Mouse (Mus musculus) CH12.LX (cell line): ENCODE measurements around the gene Arhgef3. TPM values are rescaled to one million over a fixed set of nuclear protein-coding genes. Genes with fewer than 3 reads are reported as not detected.

Experiments
- DNase-seq: peaks from one replicate; pipeline ENCODE4 v3.0.0-alpha.2; 2013; ENCODE audit errors: extremely low read depth
- H3K27ac ChIP-seq: 2 replicates; pipeline ENCODE4 v1.5.1; 2012; ENCODE audit warnings: low read depth, mild to moderate bottlenecking, control low read depth, moderate library complexity; ENCODE audit not compliant: insufficient read depth
- H3K27me3 ChIP-seq: replicated peaks from 2 replicates; pipeline ENCODE3; 2012; ENCODE audit warnings: inconsistent platforms
- H3K36me3 ChIP-seq, 2 experiments: replicated peaks in 1 of 2; 2 replicates each; pipeline versions ENCODE3 to v1.6.1; 2012; ENCODE audit warnings: inconsistent platforms in 1 of 2, low read length in 1 of 2, mild to moderate bottlenecking in 1 of 2, mixed read lengths in 1 of 2, moderate library complexity in 1 of 2; ENCODE audit not compliant: control insufficient read depth in 1 of 2, insufficient read depth in 1 of 2
- H3K4me1 ChIP-seq, 2 experiments: 2 replicates each; pipeline ENCODE4 v1.6.1; 2012; ENCODE audit warnings: inconsistent platforms in 1 of 2, moderate library complexity in 1 of 2; ENCODE audit not compliant: insufficient read depth in 2 of 2, control insufficient read depth in 1 of 2
- H3K4me2 ChIP-seq: 2 replicates; pipeline ENCODE4 v1.6.1; 2012; ENCODE audit warnings: low read depth, mild to moderate bottlenecking, control low read depth; ENCODE audit not compliant: poor library complexity, insufficient read depth, severe bottlenecking
- H3K4me3 ChIP-seq, 3 experiments: fragments of 150-350 bp in 1 of 3; sonication (generic) in 1 of 3; replicated peaks in 1 of 3; 2 replicates each; pipeline versions ENCODE3 to v1.5.1; 2011 to 2012; ENCODE audit warnings: low read depth in 2 of 3, low read length in 2 of 3, mild to moderate bottlenecking in 2 of 3, moderate library complexity in 2 of 3, control low read depth in 1 of 3, improper control_type of control experiment in 1 of 3, inconsistent platforms in 1 of 3, mixed read lengths in 1 of 3; ENCODE audit not compliant: poor library complexity in 1 of 3
- H3K79me2 ChIP-seq: replicated peaks from 2 replicates; pipeline ENCODE4 v1.6.1; 2012; ENCODE audit warnings: mild to moderate bottlenecking, moderate library complexity; ENCODE audit not compliant: control insufficient read depth, poor library complexity, insufficient read depth, severe bottlenecking; ENCODE audit errors: extremely low read depth
- H3K9ac ChIP-seq: 2 replicates; pipeline ENCODE4 v1.6.1; 2012; ENCODE audit warnings: low read depth, mild to moderate bottlenecking, control low read depth, moderate library complexity; ENCODE audit not compliant: insufficient read depth
- H3K9me3 ChIP-seq: replicated peaks from 2 replicates; pipeline ENCODE3; 2012; ENCODE audit warnings: low read length, inconsistent platforms, mixed read lengths
- BHLHE40 ChIP-seq: IDR thresholded peaks from 2 replicates; pipeline ENCODE4 v1.6.1; 2011; ENCODE audit warnings: mild to moderate bottlenecking, low read depth, low read length, improper control_type of control experiment
- E2F4 ChIP-seq: IDR thresholded peaks from 2 replicates; pipeline ENCODE4 v1.6.1; 2011; ENCODE audit warnings: low read depth, low read length, improper control_type of control experiment; ENCODE audit not compliant: insufficient replicate concordance
- ELF1 ChIP-seq: IDR thresholded peaks from 2 replicates; pipeline ENCODE4 v1.6.1; 2014; ENCODE audit warnings: low read depth, mild to moderate bottlenecking, inconsistent platforms, low read length, improper control_type of control experiment
- GABPA ChIP-seq: IDR thresholded peaks from 2 replicates; pipeline ENCODE4 v1.6.1; 2012; ENCODE audit warnings: low read depth, low read length, improper control_type of control experiment, inconsistent platforms; ENCODE audit not compliant: insufficient replicate concordance
- JUN ChIP-seq: IDR thresholded peaks from 2 replicates; pipeline ENCODE4 v1.6.1; 2011; ENCODE audit warnings: low read depth, mild to moderate bottlenecking, low read length, improper control_type of control experiment, moderate library complexity; ENCODE audit not compliant: insufficient read depth
- MAFK ChIP-seq: IDR thresholded peaks from 2 replicates; pipeline ENCODE4 v1.6.1; 2011; ENCODE audit warnings: low read length, improper control_type of control experiment; ENCODE audit not compliant: insufficient replicate concordance
- MXI1 ChIP-seq: IDR thresholded peaks from 2 replicates; pipeline ENCODE4 v1.6.1; 2011; ENCODE audit warnings: mild to moderate bottlenecking, low read depth, low read length, improper control_type of control experiment
- MYC ChIP-seq: IDR thresholded peaks from 2 replicates; pipeline ENCODE4 v1.6.1; 2011; ENCODE audit warnings: low read depth, mild to moderate bottlenecking, improper control_type of control experiment, low read length
- NRF1 ChIP-seq: IDR thresholded peaks from 2 replicates; pipeline ENCODE4 v1.6.1; 2014; ENCODE audit warnings: low read depth, mild to moderate bottlenecking, inconsistent platforms, low read length, improper control_type of control experiment, moderate library complexity
- PAX5 ChIP-seq: IDR thresholded peaks from 2 replicates; pipeline ENCODE4 v1.6.1; 2012; ENCODE audit warnings: low read length, inconsistent platforms, mixed read lengths
- POLR2A ChIP-seq: IDR thresholded peaks from 2 replicates; pipeline ENCODE4 v1.6.1; 2011; ENCODE audit warnings: low read depth, mild to moderate bottlenecking, improper control_type of control experiment, low read length
- RAD21 ChIP-seq: IDR thresholded peaks from 2 replicates; pipeline ENCODE4 v1.6.1; 2011; ENCODE audit warnings: low read depth, mild to moderate bottlenecking, low read length, improper control_type of control experiment, moderate library complexity
- SIN3A ChIP-seq: IDR thresholded peaks from 2 replicates; pipeline ENCODE4 v1.6.1; 2012; ENCODE audit warnings: low read length, improper control_type of control experiment, inconsistent platforms
- SMC3 ChIP-seq: IDR thresholded peaks from 2 replicates; pipeline ENCODE4 v1.6.1; 2011; ENCODE audit warnings: low read depth, low read length, improper control_type of control experiment
- TCF12 ChIP-seq: IDR thresholded peaks from 2 replicates; pipeline ENCODE4 v1.6.1; 2014; ENCODE audit warnings: low read depth, mild to moderate bottlenecking, inconsistent platforms, low read length, improper control_type of control experiment
- USF1 ChIP-seq: IDR thresholded peaks from 2 replicates; pipeline ENCODE4 v1.6.1; 2014; ENCODE audit warnings: low read depth, mild to moderate bottlenecking, inconsistent platforms, low read length, improper control_type of control experiment
- USF2 ChIP-seq: conservative IDR thresholded peaks from 2 replicates; pipeline ENCODE4 v1.6.1; 2011; ENCODE audit warnings: low read depth, low read length, improper control_type of control experiment
- ZKSCAN1 ChIP-seq: IDR thresholded peaks from 2 replicates; pipeline ENCODE4 v1.6.1; 2012; ENCODE audit warnings: low read depth, inconsistent platforms, low read length, improper control_type of control experiment, borderline replicate concordance
- dilution Hi-C: fragments of 300-500 bp; cut with MboI; formaldehyde crosslinking; loops from 2 replicates; pipeline ENCODE4 v1.14.3; 2020; ENCODE audit warnings: low sequenced_read_pairs; ENCODE audit not compliant: extremely low pct_unique_long_range_greater_than_20kb, extremely low pct_ligation_motif_present
- in situ Hi-C: fragments of 300-500 bp; cut with MboI; formaldehyde crosslinking; loops from 3 replicates; pipeline ENCODE4 v1.14.3; 2019; ENCODE audit warnings: low sequenced_read_pairs, low pct_ligation_motif_present, low pct_unique_long_range_greater_than_20kb, mixed read lengths
- polyA plus RNA-seq: library from polyadenylated mRNA; unstranded; fragments of >175 nt; gene quantifications from 2 replicates; pipeline ENCODE4 v1.2.1, GENCODE M21; 2012; ENCODE audit warnings: low read depth; ENCODE audit not compliant: insufficient read length
- total RNA-seq, 2 experiments: library from RNA; depleted of rRNA; stranded (reverse); fragments of 300-350 nt in 1 of 2; fragments of >200 nt in 1 of 2; gene quantifications; 2 replicates each; pipeline ENCODE4 v1.2.3; 2012 to 2014

The Arhgef3 gene
- total and polyA plus RNA-seq, 3 experiments: 0.51 to 0.64 (median 0.62) TPM

DNA sequence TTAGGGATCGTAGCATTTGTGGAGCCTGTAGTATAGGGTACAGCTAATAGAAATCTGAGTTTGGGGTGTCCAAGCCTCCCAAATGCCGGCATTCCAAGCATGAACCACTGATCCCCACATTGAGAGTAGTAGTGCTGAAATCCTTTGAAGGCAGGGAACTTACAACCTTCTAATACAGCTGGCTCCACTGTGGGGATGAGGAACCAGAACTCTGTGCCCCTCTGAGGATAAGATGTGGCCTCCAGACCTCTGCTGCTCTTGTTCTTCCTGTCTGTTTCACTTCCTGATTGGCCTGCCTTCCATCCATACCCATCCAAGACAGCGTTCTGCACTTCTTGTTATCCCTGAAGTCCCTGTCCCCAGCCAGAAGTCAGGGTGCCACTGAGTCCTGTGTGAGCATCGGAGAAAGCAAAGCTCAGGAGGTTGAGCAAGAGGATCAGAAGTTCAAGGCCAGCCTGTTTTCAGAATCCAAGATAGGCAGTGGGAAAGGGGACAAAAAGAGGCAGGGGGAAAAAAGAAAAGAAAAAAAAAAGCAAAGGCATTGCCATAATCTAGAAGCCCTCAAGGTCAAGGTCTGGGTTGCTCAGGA, 2.0 kb downstream of the Arhgef3 start:
- Histone ChIP-seq H3K4me1 (peaks cover 0 to 17% of the 10 kb centered on the region in 2 experiments; a peak in 3 of 4 replicates), H3K9me3 (no peaks in the 10 kb centered on the region)
- in situ Hi-C loops: loop anchor here (10.0 kb wide), 1 partner anchor 308 kb away; the partner anchor contains the start of gene Fam208a
- TF ChIP-seq NRF1 (no peak), RAD21 (no peak), MAFK (no peak), ELF1 (no peak), USF1 (no peak), POLR2A (no peak), BHLHE40 (no peak), SMC3 (no peak), SIN3A (no peak)
- TF ChIP-seq, all 38 proteins: peak for 0
- Histone ChIP-seq H3K9ac (no peak overlapping the region), H3K36me3 (no peaks in the 10 kb centered on the region), H3K27ac (no peak overlapping the region), H3K4me3 (no peak overlapping the region), H3K27me3 (no peaks in the 10 kb centered on the region), H3K4me2 (no peak overlapping the region), H3K79me2 (no peaks in the 10 kb centered on the region)
- DNase-seq: no peak
- dilution Hi-C loops: no loop called here

DNA sequence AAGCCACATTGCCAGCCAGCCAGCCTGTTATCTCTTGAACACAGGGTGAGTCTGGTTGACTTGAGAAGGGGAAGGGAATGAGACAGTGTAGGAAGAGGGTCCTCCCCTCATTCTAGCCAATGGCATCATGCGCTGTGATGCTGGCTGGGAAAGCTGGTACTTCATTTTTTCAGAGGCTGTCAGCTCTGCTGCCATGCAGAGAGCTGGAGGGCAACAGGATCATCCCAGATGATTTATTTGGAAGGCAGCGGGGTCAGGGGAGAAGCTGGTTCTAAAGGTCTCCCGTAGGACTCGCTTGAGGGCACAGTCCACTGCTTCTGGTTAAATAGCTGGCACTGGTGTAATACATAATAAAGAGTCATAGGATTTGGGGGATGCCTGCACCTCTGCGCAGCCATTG, 3.8 kb downstream of the Arhgef3 start:
- dilution Hi-C loops (no loop called here), in situ Hi-C loops (loop anchor here (10.0 kb wide), 1 partner anchor 306 kb away; the partner anchor contains the start of gene Fam208a)
- Histone ChIP-seq H3K9me3 (no peaks in the 10 kb centered on the region), H3K4me1 (peaks cover 2 to 23% of the 10 kb centered on the region in 2 experiments; a peak in 3 of 4 replicates), H3K4me3 (no peak overlapping the region), H3K4me2 (no peak overlapping the region), H3K79me2 (no peaks in the 10 kb centered on the region), H3K9ac (no peak overlapping the region), H3K27ac (no peak overlapping the region), H3K36me3 (no peaks in the 10 kb centered on the region), H3K27me3 (no peaks in the 10 kb centered on the region)
- no peak for TF ChIP-seq TCF12
- DNase-seq: no peak

DNA sequence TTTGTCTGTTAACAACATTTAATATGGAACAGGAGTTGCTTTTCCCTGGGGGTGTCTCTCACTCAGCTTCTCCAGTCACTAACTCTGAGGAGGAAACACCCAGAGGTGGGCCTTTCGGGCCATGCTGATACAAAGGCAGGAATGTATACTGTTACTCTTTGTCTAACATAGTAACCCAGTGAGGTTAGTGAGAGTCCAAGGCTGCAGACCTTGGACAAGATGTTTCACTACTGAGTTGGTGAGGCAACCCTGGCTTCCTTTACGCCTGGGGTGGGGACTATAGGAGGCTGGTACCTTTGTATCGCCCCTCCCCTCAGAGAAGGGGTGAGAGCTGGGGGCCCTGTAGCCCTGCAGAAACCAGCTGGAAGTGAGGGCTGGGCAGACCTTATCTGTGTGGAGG, 7.9 kb downstream of the Arhgef3 start:
- DNase-seq: peak; percentile 31
- in situ Hi-C loops (no loop called here), dilution Hi-C loops (no loop called here)
- Histone ChIP-seq H3K4me2 (no peak overlapping the region), H3K4me3 (no peak overlapping the region), H3K9me3 (no peaks in the 10 kb centered on the region), H3K9ac (no peak overlapping the region), H3K27ac (no peak overlapping the region), H3K27me3 (peaks cover 1% of the 10 kb centered on the region), H3K36me3 (no peaks in the 10 kb centered on the region), H3K79me2 (no peaks in the 10 kb centered on the region), H3K4me1 (peaks cover 2 to 21% of the 10 kb centered on the region in 2 experiments; a peak in 3 of 4 replicates)
- TF ChIP-seq PAX5 (no peak), USF2 (no peak), E2F4 (no peak), MYC (no peak), MAFK (no peak), ZKSCAN1 (no peak), MXI1 (no peak), JUN (no peak), GABPA (no peak)
